Mouse (Mus musculus) central nervous system, embryonic 14 days (tissue): ENCODE data around the gene Olfr235. TPM values are rescaled to one million over a fixed set of nuclear protein-coding genes. Genes with fewer than 3 reads are reported as not detected.

Source experiments
- polyA plus RNA-seq: library from polyadenylated mRNA; depleted of rRNA; stranded (reverse); fragments of >200 nt; gene quantifications from 2 replicates; pipeline ENCODE4 v1.2.3, GENCODE M21; 2012; rRNA removed

Gene Olfr235
- polyA plus RNA-seq = not detected in 2 replicates

GRCm38 (mm10) chr19:12260732-12261131 is at the start of gene Olfr235:
Olfr235 (plus strand) TSS chr19:12261032.

DNA sequence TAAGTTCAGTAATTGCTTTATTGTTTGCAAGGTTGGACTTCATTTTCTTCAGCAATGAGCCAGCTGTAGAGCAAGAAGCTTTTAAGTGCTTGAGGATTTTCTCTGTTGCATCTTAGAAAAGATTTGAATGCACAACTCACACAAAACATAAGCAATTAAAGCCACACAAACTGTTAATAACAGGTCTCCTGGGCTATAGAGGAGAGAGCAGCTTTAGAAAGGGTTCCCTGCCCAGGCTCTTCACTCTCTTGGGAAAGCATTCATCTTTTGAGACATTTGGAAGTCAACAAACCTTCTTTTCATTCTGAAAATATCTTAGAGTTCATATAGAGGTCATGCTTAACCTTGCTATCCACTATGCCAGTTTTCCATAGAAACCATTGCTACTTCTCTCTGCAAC is 28.3 kb upstream of the Olfr235 start, which contains the start of gene Olfr1432:
Gene Olfr1432, minus strand, starts transcription at position 101 of the 400 bp plus-strand sequence.

GRCm38 (mm10) chr19:12241559-12241958 is 19.3 kb upstream of the Olfr235 start, which contains the start of gene Olfr262:
Olfr262 (minus strand) TSS chr19:12241659.

DNA sequence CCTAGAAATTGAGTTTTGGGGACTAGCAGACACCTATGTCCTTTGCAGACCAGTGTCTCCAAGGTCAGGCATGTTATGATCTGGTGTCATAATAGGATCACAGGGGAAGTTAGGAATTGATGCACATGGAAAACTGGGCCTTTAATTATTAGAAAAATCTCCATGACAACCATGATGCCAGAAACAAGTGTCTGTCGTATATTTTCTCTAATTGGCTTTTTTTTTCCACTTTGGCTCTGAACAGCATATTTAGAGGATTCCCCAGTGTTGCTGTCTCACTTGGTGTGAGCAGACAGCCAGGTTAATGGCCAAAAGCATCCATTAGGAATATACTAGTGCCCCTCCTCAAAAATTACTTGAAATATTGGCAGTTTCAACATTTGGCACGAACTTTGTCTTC is 18.7 kb downstream of the Olfr235 start, which contains the start of gene Olfr1434:
Gene Olfr1434, plus strand, starts transcription at position 301 of the 400 bp plus-strand sequence.

DNA sequence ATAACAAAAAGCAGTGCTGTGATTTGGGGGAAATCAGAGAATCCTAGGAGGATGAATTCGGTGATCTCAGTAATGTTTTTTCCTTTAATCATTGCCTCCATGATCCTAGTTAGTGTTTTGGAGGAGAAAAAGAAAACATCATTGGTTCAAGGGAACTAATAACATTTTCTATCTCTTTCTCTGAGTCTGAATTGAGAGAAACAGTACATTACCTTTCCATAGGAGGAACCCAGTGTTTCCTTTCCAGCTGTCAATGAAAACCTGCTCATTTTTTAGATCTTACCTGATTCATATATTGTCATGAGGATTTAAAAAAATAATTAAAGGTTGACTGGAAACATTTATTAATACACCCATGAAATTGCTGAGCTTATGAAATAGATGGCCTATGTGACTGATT is 38.2 kb downstream of the Olfr235 start, which contains the start of gene Olfr1436:
Gene Olfr1436, minus strand, starts transcription at position 101 of the 400 bp plus-strand sequence.

Other genes with a start within 250 kb of the Olfr235 start
- not detected in 2 replicates for gene Olfr1423, start 219.7 kb upstream of the Olfr235 start, polyA plus RNA-seq
- gene Olfr1424, start 198.3 kb upstream of the Olfr235 start, polyA plus RNA-seq = not detected in 2 replicates
- not detected in 2 replicates for gene Olfr1425, start 183.3 kb upstream of the Olfr235 start, polyA plus RNA-seq
- gene Olfr1426, start 169.0 kb upstream of the Olfr235 start, polyA plus RNA-seq = not detected in 2 replicates
- gene Olfr1427, start 157.7 kb upstream of the Olfr235 start, polyA plus RNA-seq = not detected in 2 replicates
- not detected in 2 replicates for gene Olfr1428, start 145.1 kb upstream of the Olfr235 start, polyA plus RNA-seq
- gene Olfr76, start 137.8 kb upstream of the Olfr235 start, polyA plus RNA-seq = not detected in 2 replicates
- not detected in 2 replicates for gene Olfr1555-ps1, start 90.9 kb upstream of the Olfr235 start, polyA plus RNA-seq
- not detected in 2 replicates for gene Olfr1431, start 60.4 kb upstream of the Olfr235 start, polyA plus RNA-seq
- not detected in 2 replicates for gene Olfr1432, start 28.4 kb upstream of the Olfr235 start, polyA plus RNA-seq
- not detected in 2 replicates for gene Olfr262, start 19.4 kb upstream of the Olfr235 start, polyA plus RNA-seq
- gene Olfr1434, start 18.8 kb downstream of the Olfr235 start, polyA plus RNA-seq = not detected in 2 replicates
- gene Olfr1436, start 38.1 kb downstream of the Olfr235 start, polyA plus RNA-seq = not detected in 2 replicates
- not detected in 2 replicates for gene Olfr1437, start 64.1 kb downstream of the Olfr235 start, polyA plus RNA-seq
- not detected in 2 replicates for gene Olfr1438-ps1, start 74.9 kb downstream of the Olfr235 start, polyA plus RNA-seq
- gene Olfr1440, start 126.2 kb downstream of the Olfr235 start, polyA plus RNA-seq = not detected in 2 replicates
- gene Olfr1441, start 156.4 kb downstream of the Olfr235 start, polyA plus RNA-seq = not detected in 2 replicates
- gene Pfpl, start 166.9 kb downstream of the Olfr235 start, polyA plus RNA-seq = not detected in 2 replicates
- gene Mpeg1, start 199.7 kb downstream of the Olfr235 start, polyA plus RNA-seq = 2.7 and 3.2 TPM in 2 replicates
- 27.7 and 29.5 TPM in 2 replicates for gene Dtx4, start 240.4 kb downstream of the Olfr235 start, polyA plus RNA-seq